Mouse (Mus musculus): ENCODE data around the gene Trp53.
"Not testable (repeated sequence)": the region's sequence is repeated elsewhere in the genome, so short reads cannot be mapped to it uniquely, and the experiment has no call there.

Gene Trp53

GRCm38 (mm10) chr11:69580091-69580514 lies at the start of gene Trp53, which contains the start of gene Wrap53:
Gene Trp53, plus strand, starts transcription at chr11:69580359.
Gene Wrap53, minus strand, starts transcription at chr11:69580255.
- peak; percentile 99 for DNase-seq (ENCODE audit: low read depth, low spot score)

GRCm38 (mm10) chr11:69530755-69531154 lies 49.4 kb upstream of the Trp53 start:
- not testable (repeated sequence) for DNase-seq (ENCODE audit: low read depth, low spot score)

- no peak for DNase-seq (ENCODE audit: low read depth, low spot score)
Observed at GRCm38 (mm10) chr11:69532480-69533150, 47.5 kb upstream of the Trp53 start.

- DNase-seq (ENCODE audit: low read depth, low spot score), result peak; percentile 39
Observed at GRCm38 (mm10) chr11:69534990-69535389, 45.2 kb upstream of the Trp53 start.

GRCm38 (mm10) chr11:69540700-69541099 lies 39.5 kb upstream of the Trp53 start:
- no peak for DNase-seq (ENCODE audit: low read depth, low spot score)

- not testable (repeated sequence) for DNase-seq (ENCODE audit: low read depth, low spot score)
Observed at GRCm38 (mm10) chr11:69541741-69542140, 38.4 kb upstream of the Trp53 start.

GRCm38 (mm10) chr11:69543598-69543997 lies 36.6 kb upstream of the Trp53 start:
- no peak for DNase-seq (ENCODE audit: low read depth, low spot score)

GRCm38 (mm10) chr11:69545957-69546356 lies 34.2 kb upstream of the Trp53 start:
- peak; percentile 14 for DNase-seq (ENCODE audit: low read depth, low spot score)

GRCm38 (mm10) chr11:69546423-69547053 lies 33.6 kb upstream of the Trp53 start:
- peak; percentile 49 for DNase-seq (ENCODE audit: low read depth, low spot score)

GRCm38 (mm10) chr11:69547071-69547470 lies 33.1 kb upstream of the Trp53 start:
- DNase-seq (ENCODE audit: low read depth, low spot score), result no peak

GRCm38 (mm10) chr11:69549060-69549656 lies 31.0 kb upstream of the Trp53 start, which contains the start of gene Dnah2:
Gene Dnah2, minus strand, starts transcription at chr11:69549110.
- no peak for DNase-seq (ENCODE audit: low read depth, low spot score)

- DNase-seq (ENCODE audit: low read depth, low spot score), result no peak
Observed at GRCm38 (mm10) chr11:69551310-69551709, 28.8 kb upstream of the Trp53 start.

- no peak for DNase-seq (ENCODE audit: low read depth, low spot score)
Observed at GRCm38 (mm10) chr11:69552622-69553340, 27.4 kb upstream of the Trp53 start.

GRCm38 (mm10) chr11:69553341-69553721 lies 26.8 kb upstream of the Trp53 start:
- DNase-seq (ENCODE audit: low read depth, low spot score), result no peak

- DNase-seq (ENCODE audit: low read depth, low spot score), result no peak
Observed at GRCm38 (mm10) chr11:69554539-69555140, 25.5 kb upstream of the Trp53 start.

GRCm38 (mm10) chr11:69557381-69557958 lies 22.7 kb upstream of the Trp53 start:
- DNase-seq (ENCODE audit: low read depth, low spot score), result no peak

GRCm38 (mm10) chr11:69558756-69559155 lies 21.4 kb upstream of the Trp53 start:
- no peak for DNase-seq (ENCODE audit: low read depth, low spot score)

GRCm38 (mm10) chr11:69559183-69559582 lies 21.0 kb upstream of the Trp53 start:
- DNase-seq (ENCODE audit: low read depth, low spot score), result no peak

GRCm38 (mm10) chr11:69559851-69560765 lies 20.1 kb upstream of the Trp53 start, which contains the start of gene Efnb3:
Gene Efnb3, minus strand, starts transcription at chr11:69560205.
- no peak for DNase-seq (ENCODE audit: low read depth, low spot score)

Data from 3T3-L1 (cell line).